Mouse (Mus musculus): Measurements from ENCODE around the gene AU022252.

- no peak for TF ChIP-seq FLI1 (IDR thresholded peaks at IDR 0.05; ENCODE audit: low read length)
- no peak for TF ChIP-seq GATA1 (IDR thresholded peaks at IDR 0.05; ENCODE audit: borderline replicate concordance, low read length)
Measured at GRCm38 (mm10) chr4:119177702-119178101, 54.8 kb downstream of the AU022252 start.
